Mouse (Mus musculus): ENCODE results near the gene Foxl1.

GRCm38 (mm10) chr8:121119635-121120455 is 7.9 kb upstream of the Foxl1 start:
- TF ChIP-seq CTCF (IDR thresholded peaks at IDR 0.05; ENCODE audit: borderline replicate concordance, insufficient read depth, low read length) = no peak
- no peak for TF ChIP-seq POLR2A (IDR thresholded peaks at IDR 0.05; ENCODE audit: low read depth, low read length)
